Mouse (Mus musculus) brain, embryonic 14.5 days (tissue): ENCODE measurements around the gene Klhdc8a.

Source experiments
- CTCF ChIP-seq: fragments of 200-500 bp; IDR thresholded peaks from 2 replicates; pipeline ENCODE4 v1.5.1; 2012; ENCODE audit warnings: inconsistent platforms, mild to moderate bottlenecking, moderate library complexity, borderline replicate concordance; ENCODE audit not compliant: insufficient read depth, insufficient read length; ENCODE audit errors: extremely low read depth
- POLR2A ChIP-seq: fragments of 200-500 bp; IDR thresholded peaks from 2 replicates; pipeline ENCODE4 v1.6.1; 2012; ENCODE audit warnings: mild to moderate bottlenecking, inconsistent platforms, borderline replicate concordance; ENCODE audit not compliant: poor library complexity, insufficient read depth, insufficient read length, severe bottlenecking; ENCODE audit errors: extremely low read depth

DNA sequence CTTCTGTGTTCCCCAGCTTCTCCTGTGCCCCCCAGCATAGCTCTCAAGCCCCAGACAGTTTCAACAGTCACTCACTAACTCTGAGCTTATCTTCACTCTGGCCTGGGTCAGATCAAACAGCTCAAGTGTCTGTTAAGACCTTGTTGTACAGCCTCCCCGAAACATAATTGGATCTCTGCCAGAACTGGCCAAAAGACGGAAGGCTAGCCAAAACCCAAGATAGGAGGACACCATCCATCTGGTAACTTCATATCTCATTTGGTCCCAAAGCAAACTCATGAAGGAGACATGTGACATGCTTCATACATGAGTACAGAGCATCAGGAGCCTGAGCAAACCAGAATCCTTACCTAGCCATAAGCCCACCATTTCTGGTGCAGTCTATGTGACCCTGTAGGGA is 13.6 kb downstream of the Klhdc8a start:
- no peak for TF ChIP-seq CTCF
- TF ChIP-seq POLR2A: no peak
